8 mouse cellular contexts compared by ENCODE assay signal in genomic region chr17:94749466-94750135, GRCm38 (mm10). TPM values are rescaled to one million over a fixed set of nuclear protein-coding genes. Genes with fewer than 3 reads are reported as not detected.
A peak's percentile ranks its signal among the peaks of the same experiment; 100 is the strongest.
DNase-seq lines count a peak whose midpoint lies in the region; ATAC-seq lines count a peak whose summit lies in the region.

Gene Mettl4 (minus strand): TSS chr17:94750019.

- peak; percentile 95 to 98 for DNase-seq in adrenal gland, adult (ENCODE audit: inconsistent age in 2 of 2, low spot score in 1 of 2)
- peak; percentile 95 for DNase-seq in embryo, embryonic 10.5 days (ENCODE audit: low spot score)
- peak; percentile 95 for DNase-seq in gastrocnemius, postnatal 14 days
- DNase-seq in left cerebral cortex, postnatal 10 days (ENCODE audit: extremely low spot score in 1 of 2, low spot score in 2 of 2), result peak; percentile 93 to 96
- DNase-seq in right cerebral cortex, postnatal 25 days, result peak; percentile 93
- DNase-seq in urinary bladder, postnatal 4 days (ENCODE audit: low spot score in 2 of 2), result peak; percentile 91 to 93

- peak; percentile 88 for ATAC-seq in inflammation-experienced regulatory T-cells, adult 6 months
- ATAC-seq in megakaryocyte-erythroid progenitor cell, adult 5-6 weeks (replicated peaks; ENCODE audit: low FRiP score, low TSS enrichment, poor library complexity, severe bottlenecking), result peak; percentile 95

- intact Hi-C loops in gastrocnemius, postnatal 14 days (cut with DNase I; ENCODE audit: low total_unique reads), result no loop called here
- intact Hi-C loops in left cerebral cortex, postnatal 10 days (cut with DNase I), result no loop called here

RNA-seq across cellular contexts. Expression of gene Mettl4, which starts in this region (rescaled TPM):
- total RNA-seq in gastrocnemius, postnatal 14 days (2021), result 1 to 10 TPM; 5.5 to 6.1 TPM
- polyA plus RNA-seq in inflammation-experienced regulatory T-cells, adult 6 months (2017; shearing (Covaris generic)), result 10 to 100 TPM; 15.8 to 19.8 (median 18.2) TPM
- total RNA-seq in left cerebral cortex, postnatal 10 days (2021), result 10 to 100 TPM; 14.7 to 15.3 TPM
- total RNA-seq in megakaryocyte-erythroid progenitor cell, adult 5-6 weeks (2014; fragmentation: Nextera tagmentation), result 34.6 and 35.8 TPM in 2 replicates
- total RNA-seq in megakaryocyte-erythroid progenitor cell, adult 5-6 weeks (2017), result 32.0 and 40.6 TPM in 2 replicates

Comparison
In these comparisons a context has a peak if more than half of its experiments do, and no peak if none do; other contexts are left out.
1. Peak in every context shown above with its lines: DNase-seq and ATAC-seq.